Mouse (Mus musculus) gastrocnemius, postnatal 10 days (tissue): Measurements from ENCODE around the gene Rps6ka4. TPM values are rescaled to one million over a fixed set of nuclear protein-coding genes. Genes with fewer than 3 reads are reported as not detected.

Experiments used
- DNase-seq: peaks from one replicate; pipeline ENCODE4 v3.0.0; 2021; ENCODE audit warnings: mixed read lengths
- total RNA-seq, 2 experiments: library from RNA; stranded (reverse); gene quantifications; 2 replicates each; pipeline ENCODE4 v1.2.3; 2021

The Rps6ka4 gene
- total RNA-seq, 2 experiments from 2014 or later: 12.1 to 12.2 TPM

DNA sequence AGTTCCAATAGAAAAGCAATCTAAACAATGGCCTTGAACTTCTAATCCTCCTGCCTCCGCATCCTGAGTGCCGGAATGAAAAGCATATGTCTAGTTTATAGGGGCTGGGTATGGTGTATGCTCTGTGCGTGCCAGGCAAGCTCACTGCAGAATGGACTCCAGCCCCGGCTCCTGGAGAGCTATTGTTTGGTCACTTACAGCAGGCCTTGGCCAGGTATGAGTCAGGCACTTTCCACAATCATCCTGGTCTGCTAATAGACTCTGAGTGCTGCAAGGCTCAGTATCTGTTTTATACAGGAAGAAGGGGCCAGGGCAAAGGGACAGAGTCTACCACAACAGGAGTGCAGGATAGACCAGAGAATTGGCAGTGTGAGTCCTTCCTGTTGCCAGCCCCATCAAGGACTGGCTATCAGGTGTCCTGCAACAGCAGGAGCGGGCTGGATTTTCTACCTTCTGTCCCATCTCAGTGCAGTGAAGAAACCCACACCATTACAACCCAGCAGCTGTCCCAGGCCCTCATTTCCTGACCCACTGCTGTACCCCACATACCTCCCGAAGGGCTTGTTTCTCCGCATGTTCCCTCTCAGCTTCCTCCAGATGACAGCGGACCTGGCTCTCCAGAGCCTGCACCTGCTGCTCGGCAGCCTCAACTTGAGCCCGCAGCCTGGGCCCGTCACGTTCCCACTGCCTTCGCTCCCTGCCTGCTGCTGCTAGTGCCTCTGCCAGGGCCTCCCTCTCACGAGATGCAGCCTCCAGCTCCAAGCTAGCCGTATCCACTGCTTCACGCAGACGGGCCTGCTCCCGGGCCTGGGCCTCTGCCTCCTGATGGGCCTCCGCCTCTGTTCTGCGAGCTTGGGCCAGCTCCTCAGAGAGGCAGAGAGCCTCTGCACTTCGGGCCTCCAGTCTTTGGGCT lies 12.2 kb upstream of the Rps6ka4 start:
- DNase-seq: no peak

DNA sequence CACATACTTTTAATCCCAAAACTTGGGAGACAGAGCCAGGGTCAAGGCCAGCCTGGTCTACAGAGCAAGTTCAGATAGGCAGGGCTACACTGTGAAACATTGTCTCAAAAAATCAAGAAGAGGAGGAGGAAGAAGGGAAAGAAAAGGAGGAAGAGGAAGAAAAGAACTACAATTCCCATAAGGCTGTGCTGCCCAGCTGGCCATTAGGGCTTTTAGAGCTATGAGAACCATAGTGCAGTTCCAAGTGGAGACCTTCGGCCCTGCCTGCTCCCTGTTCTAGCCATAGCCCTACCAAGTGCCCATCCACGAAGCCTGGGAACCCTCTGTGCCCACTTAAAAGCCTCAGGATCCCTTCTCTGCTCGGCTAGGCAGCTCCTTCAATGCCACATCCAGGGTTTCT lies 11.1 kb upstream of the Rps6ka4 start:
- DNase-seq: no peak

DNA sequence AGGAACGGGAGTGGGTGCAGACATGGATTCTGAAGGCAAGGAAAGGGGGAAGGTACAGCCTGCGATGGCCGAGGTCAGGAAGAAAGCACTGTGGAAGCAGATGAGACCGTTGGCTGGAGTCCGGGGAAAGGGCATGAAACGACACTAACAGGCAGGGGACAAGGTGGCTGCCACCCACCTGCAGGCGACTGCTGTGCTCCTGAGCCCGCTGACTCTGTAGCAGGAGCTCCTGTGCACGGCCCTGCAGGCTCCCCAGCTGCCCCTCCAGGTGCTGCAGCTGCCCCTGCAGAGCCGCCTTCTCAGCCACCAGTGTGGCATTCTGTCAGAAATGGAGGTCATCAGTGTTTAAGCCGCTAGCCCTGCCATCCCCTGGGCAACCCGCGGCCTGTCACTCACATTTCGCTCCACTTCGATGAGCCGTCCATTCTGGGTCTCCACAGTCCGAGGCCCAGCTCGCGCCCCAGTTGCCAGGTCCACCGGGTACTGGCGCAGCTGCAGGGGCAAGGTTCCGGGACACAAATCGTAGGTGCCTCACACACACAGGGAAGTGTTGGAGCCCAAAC lies 9.2 kb upstream of the Rps6ka4 start:
- DNase-seq: no peak

DNA sequence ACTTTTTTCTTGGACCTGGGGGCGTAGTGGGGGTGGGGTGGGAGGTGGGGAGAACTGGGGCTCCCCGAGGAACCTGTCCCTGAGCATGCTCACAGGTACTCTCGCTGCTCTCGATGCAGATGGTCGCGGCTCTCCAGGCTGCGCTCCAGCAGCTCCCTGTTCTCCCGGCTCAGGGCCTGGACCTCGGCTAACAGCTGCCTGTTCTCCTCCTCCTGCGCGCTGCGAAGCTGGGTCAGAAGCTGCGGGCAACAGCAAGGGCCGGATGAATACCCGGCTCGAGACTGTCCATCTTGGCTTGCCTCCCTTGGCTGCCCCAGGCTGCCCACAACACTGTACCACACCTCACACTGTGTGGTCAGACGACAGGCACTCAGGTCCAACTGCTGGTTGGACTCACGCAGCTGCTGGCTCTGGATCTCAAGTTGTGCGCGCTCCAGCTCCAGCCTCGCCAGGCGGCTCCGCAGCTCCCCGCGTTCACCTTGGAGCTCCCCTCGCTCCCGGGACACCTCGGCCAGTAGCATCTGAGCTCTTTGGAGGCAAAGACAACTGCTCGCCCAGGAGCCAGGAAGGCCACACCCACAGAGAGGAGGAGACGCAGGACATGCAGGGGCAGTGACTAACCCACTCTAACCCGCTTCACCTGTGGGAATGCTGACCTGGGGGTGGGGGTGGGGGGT lies 7.5 kb upstream of the Rps6ka4 start:
- no peak for DNase-seq

DNA sequence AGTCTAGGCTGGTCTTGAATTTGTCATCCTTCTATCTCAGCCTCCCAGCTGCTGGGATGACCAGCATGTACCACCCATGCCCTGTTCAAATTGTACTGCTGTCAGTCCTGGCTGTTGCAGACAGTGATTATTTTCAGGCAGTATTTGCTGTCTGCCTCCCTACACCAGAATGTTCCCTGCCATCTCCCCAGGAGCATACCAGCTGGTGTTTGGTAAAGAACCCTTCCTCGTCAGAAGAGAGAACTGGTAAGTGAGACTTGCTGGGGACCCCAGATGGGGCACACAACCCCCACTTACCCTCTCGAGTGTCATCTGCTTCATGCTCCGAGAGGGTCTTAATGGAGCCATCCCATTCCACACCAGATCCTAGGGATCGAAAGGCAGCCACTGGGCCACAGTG lies 5.6 kb upstream of the Rps6ka4 start:
- no peak for DNase-seq

DNA sequence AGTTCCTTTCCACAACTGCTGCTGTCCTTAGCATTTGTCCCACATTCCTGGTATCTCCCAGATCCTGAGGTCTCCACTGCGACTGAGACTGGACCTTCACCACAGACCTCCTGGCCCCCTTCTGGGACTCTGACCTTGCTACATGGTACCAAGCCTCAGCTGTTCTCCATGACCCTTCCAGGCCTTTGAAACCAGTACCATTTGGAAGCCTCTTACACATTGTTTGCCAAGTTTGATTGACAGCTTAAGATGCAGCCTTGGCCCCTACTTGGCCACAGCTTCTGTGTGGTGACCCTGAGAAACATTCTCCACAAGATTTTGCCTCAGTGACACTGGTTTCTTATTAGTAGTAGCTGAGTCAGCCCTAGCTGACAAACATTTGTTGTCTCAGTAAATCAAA lies 1.9 kb upstream of the Rps6ka4 start:
- DNase-seq: no peak

DNA sequence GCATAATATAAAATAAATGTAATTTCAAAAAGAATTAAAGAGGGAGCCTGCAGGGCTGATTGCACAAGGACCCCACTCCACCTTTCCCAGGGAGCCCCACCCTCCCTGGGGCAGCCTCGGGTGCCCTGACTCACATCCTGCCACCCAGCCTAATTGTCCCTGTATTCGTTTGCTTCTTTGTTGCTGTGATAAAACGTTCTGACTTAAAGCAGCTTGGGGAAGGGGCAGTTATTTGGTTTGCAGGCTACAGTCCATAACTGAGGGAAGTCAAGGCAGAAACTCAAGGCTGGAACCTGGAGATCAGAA lies 809 bp upstream of the Rps6ka4 start:
- DNase-seq: no peak

DNA sequence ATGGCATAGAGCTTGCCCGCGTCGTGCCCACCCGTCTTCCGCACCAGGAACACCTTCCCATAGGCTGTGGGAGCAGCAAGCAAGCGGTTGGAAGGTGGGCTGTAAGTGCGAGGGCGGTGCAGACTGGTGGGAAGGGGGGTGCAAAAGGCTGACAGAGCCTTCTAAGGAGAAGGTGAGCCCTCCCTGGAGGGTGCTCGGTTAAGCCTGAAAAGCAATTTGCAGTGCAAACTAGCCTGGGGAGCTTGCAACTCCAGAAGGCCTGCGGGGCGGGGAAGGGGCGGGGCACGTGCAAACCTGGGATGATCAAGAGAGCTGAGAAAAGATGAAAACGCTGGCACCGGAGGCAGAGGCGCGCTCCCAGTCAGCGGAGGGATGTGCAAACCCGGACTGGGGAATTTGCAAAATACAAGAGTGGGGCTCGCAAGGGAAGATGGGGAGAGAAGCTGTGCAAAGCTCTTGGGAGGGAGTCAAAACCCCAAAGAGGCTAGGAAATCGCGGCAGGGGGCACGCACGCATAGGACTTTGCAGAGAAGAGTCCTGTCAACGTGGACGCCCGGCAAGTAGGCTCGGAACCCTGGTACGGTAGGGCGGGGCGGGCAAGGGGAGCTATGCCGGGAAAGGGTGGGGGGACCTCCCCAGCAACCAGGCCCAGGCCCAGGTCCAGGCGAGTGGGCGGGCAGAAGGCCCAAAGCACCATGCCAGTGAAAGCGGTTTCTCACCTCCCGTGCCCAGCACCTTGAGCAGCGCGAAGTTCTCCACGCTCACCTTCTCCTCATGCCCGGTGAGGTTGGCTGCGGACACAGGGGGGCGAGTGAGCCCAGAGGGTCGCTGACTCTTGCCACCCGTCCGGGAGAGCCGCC lies 591 bp downstream of the Rps6ka4 start:
- no peak for DNase-seq

DNA sequence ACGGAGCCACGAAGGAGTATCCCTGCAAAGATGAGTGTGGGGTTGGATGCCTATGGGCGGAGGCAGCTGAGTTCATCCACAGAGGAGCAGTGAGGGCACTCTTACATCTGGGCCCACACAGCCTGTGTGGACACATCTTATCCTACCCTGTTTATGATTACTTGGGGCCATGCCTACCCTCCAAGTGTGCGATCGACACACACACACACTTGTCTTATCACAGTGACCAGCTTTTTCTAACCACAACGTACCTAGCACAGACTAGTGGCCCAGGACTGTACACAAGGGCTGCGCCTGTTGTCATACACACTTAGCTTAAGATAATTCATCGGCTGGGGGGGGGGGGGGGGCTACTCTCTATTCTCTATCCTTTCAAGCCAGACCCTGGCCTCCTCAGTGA lies 8.1 kb downstream of the Rps6ka4 start:
- DNase-seq: no peak

DNA sequence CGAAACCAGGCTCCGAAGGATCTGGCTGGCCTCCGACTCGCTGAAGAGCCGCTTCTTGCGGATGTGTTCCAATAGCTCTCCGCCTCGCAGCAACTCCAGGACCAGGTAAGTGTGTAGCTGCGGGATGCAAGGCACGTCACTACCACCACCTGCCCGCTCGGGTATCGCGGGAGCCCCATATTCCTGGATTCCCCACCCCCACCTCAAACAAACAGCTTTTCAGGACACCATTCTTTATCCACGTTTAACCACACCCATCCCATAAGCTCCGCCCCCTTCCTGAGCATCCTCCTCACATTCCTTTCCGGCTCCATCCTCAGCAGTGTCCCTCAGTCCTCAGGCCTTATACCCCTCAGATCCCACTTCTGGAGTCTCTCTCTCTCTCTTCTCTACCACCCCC lies 9.1 kb downstream of the Rps6ka4 start:
- no peak for DNase-seq

DNA sequence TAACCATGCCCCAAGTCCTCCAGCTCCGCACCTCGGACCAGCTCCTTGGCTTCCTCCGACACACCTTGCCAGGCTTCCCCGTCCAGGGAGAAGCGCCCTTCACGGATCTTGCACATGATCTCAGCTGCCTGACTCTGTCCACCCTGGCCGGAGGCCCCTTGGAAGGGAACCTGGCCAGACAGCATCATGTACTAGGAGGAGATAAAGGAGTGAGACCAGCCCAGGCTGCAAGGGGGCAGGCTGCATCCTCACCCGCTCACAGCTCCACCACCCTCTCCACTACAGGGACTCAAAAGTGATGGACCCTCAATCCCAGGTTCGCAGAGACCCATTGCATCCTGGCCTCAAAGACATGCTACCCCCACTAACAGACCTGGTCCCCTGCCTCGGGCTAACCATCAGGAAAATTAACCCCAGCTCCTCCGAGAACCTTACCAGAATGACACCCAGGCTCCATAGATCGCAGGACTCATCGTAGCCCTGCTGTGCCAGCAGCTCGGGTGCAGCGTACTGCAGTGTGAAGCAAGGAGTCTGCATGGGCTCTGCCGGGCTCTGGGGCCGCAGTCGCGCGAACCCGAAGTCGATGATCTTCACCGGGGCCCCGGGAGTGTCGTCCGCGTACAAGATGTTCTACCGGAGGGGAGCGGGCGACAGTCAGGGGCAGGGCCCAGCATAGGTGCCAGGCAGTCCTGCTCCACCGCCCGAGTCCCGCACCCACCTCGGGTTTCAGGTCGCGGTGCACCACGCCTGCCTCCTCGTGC lies 9.7 kb downstream of the Rps6ka4 start:
- DNase-seq: no peak

DNA sequence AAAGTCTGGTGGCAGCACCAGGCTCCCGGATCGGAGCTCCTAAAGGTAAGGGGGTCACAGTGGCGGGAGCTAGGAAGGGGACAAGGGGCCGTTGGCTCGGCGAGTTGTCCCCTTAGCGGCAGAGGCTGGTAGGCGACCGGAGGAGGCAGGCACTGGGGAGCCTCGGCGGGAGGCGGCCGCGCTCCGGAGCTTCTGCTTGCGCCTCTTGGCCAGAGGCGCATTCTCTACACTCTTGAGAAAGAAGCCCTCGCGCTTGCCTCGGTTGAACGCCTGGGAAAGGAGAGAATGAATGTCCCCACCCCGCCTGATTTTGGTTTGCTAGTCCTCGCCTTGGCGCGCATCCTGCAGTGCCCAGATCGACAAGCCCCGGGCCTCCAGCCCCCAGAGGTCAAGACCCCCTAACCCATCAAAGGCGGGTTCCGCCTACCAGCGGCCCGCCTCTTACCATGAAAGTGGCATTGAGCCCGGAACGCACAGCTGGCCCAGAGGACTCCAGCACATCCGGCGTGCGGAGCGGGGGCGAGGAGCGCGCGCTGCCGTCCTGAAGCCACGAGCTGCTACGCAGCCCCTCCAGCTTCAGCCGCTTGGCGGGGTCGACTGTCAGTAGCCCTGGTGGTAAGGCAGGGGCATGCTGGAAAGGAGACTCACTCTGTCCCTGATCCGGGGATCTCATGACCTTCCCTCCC lies 10.4 kb downstream of the Rps6ka4 start:
- peak; percentile 31 for DNase-seq

DNA sequence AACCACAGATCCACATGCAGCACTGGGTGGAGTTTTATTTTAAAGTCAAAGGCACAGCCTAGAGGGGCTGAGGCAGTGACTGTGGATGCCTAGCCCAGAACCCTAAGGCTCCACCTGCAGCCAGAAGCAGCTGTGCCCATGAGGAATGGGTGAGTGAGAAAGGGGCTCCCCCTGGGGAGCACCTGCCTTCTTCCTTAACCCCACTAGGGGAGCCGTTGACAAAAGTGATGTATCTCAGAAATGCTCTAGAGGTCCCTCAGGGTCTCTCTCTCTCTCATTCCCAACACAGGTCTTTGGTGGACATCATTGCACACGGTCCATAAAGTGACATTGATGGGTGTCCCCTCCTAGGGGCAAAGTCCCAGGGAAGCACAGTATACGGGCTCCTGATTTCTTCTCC lies 11.4 kb downstream of the Rps6ka4 start:
- no peak for DNase-seq

DNA sequence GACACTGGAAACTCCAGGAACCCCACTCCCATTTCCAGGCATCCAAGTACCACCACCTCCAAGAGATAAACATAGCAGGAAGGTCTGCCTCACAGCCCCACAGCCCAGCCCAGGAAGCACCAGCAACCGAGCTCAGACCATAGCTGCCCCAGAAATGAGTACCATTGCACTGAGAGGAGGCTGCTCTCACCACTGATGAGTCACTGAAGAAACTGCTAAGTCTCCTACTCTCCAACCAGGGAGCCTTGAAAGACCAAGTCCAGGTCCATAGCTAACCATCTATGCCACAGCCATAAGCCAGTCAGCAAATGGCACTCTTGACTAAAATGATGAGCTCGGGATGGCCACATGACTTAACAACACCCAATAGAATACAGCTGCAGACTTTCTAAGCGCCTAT lies 13.8 kb downstream of the Rps6ka4 start:
- no peak for DNase-seq

DNA sequence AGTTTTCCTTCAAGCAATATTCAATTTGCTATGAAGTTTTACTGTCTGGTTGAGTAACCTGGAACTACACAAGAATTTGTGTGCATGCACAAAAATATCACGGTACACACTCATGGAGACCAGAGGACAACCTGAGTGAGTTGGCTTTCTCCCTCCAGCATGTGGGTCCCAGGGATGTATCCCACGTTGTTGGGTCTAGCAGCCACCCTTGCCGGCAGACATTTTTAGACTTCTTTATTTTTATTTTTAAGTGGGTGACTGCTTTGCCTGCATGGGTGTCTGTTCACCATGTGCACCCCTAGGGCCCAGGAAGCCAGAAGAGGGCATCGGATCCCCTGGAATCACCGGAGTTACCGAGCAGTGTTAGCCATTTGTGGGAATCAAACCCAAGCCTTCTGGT lies 15.1 kb downstream of the Rps6ka4 start:
- no peak for DNase-seq

DNA sequence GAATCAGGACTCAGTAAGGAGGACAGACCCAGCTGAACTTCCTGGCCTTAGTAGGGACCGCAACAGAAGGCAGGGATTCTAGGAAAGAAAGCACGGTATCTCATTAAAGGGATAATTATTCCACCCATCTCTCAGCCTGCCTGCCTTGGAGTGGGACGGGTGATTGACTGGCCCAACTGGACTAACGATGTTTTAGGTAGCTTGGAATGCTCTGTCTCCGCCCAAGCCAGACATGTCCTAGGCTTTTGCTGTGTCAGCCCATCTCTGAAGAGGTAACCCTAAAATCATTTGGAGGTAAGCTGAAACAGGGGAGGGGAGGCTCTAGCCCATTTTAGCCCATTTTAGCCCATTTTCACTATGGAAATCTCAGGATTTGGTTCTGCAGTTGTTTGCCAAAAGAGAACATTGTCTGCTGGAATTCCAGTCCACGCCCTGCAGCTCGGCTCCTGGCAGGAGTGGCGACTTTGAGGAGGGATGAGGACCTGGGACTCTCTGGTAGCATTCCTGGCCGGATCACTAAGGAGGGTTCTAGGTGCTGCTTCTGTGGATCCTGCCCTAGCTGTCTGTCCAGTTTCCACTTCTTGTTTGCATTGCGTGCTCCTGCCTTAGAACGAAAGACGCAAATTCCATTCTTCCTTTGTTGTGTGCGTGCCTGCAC lies 19.8 kb downstream of the Rps6ka4 start:
- no peak for DNase-seq

DNA sequence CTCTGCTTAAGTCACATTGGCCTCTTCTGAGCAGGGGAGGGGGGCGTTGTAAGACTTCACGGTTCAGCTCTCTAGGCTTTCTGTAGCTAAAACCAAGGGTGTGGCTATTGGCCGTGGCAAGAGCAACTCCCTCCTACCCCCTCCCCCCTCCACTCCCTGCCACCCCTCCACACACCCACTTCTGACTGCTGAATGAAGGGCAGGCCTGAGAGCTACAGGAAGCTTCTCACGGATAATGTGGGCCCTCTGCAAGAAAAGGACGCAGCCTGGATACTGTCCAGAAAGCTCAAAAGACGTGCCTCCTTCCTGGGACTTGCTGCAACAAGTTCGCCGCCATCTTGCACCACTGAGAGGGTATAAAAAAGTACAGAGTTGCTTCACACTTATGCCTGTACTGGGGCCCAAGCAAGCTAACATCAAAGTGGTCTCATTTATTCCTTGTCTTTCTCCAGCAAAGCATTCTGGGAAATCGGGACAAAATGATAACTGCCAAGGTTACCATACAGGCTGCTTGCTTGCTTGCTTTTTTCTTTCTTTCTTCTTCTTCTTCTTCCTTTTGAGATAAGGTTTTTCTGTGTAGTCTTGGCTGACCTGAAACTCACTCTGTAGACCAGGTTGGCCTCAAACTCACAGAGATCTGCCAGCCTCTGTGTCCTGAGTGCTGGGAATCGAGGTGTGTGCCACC lies 21.2 kb downstream of the Rps6ka4 start:
- DNase-seq: no peak

DNA sequence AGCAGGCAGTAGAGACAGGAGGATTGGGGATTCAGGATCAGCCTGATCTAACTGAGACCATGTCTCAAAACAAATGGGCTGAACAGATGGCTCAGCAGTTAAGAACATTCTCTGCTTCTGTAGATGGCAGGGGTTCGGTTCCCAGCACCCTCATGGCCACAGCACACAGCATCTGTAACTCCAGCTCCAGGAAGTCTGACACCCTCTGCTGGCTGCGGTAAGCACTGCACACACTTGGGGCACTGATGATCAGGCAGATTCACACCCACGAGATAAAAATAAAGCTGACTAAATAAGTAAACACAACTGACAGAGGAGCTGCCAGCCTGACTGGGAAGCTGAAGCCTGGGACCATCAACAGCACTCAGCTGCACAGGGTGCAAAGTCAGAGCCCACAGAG lies 25.5 kb downstream of the Rps6ka4 start:
- no peak for DNase-seq

DNA sequence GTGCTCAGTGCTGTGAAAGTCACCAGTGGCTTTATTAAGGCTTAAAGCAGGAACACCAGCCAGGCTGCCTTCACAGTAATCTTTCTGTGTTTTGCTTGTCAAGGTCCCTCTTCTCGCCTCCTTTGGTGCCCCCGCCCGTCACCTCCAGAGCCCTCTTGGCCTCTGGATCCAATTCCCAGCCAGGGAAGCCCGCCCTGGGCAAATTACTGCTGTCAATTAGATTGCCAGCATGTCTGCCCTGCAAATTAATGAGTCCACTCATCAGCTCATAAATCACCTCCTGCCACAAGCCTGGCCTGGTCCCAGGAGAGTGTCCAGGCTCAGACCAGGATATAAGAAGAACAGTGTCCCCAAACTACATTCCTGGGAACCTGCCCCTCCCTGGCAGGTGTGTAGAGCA lies 26.1 kb downstream of the Rps6ka4 start:
- no peak for DNase-seq
